Mouse (Mus musculus): ENCODE measurements at regions not wholly inside any gene's neighbourhood (a gene's known extent, or its start where the extent isn't known, plus 50 kb on each side); places are given as distances from the start of the nearest gene placed in this dataset.

DNA sequence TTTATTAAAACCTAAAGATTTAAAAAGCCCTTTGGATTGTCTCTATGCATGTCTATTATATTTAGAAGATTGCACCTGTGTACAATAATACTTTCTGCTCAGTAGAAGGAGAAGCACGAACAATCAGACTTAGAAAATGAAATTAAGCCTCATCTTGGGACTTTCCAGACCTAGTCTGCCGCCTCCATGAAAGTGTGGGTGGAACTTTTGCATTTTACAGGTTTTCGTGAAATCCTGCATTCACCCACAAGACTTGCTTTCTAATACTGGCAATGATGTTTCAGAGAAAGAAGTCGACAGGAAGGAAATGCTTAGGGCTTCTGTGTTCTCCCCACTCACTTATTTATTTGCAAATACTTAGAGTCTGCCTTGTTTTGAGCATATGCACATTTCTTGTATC is 58.3 kb upstream of the Zfp770 start:
- no peak for DNase-seq
